Mouse (Mus musculus) hindbrain, embryonic 13.5 days (tissue): ENCODE measurements around the gene Cwc22. TPM values are rescaled to one million over a fixed set of nuclear protein-coding genes. Genes with fewer than 3 reads are reported as not detected.

Source experiments
- ATAC-seq: fragments of 200-750 bp; cut with Nextera tagmentation; 2 replicates; pipeline ENCODE4 v1.8.0; 2017; ENCODE audit warnings: moderate TSS enrichment; ENCODE audit not compliant: low FRiP score
- H3K27ac ChIP-seq: fragments of 300-500 bp; sonication (generic); 2 replicates; pipeline ENCODE4 v1.5.1; 2015; ENCODE audit warnings: inconsistent platforms, mild to moderate bottlenecking, moderate library complexity
- H3K27me3 ChIP-seq: fragments of 300-500 bp; sonication (generic); 2 replicates; pipeline ENCODE4 v1.6.1; 2015; ENCODE audit warnings: mild to moderate bottlenecking, inconsistent platforms
- H3K36me3 ChIP-seq: fragments of 300-500 bp; sonication (generic); 2 replicates; pipeline ENCODE4 v1.6.1; 2015; ENCODE audit warnings: mild to moderate bottlenecking, inconsistent platforms
- H3K4me1 ChIP-seq: fragments of 300-500 bp; sonication (generic); replicated peaks from 2 replicates; pipeline ENCODE4 v1.6.1; 2015; ENCODE audit warnings: inconsistent platforms
- H3K4me2 ChIP-seq: fragments of 300-500 bp; sonication (generic); 2 replicates; pipeline ENCODE4 v1.6.1; 2015; ENCODE audit warnings: inconsistent platforms, mild to moderate bottlenecking, moderate library complexity
- H3K4me3 ChIP-seq: fragments of 300-500 bp; sonication (generic); 2 replicates; pipeline ENCODE4 v1.5.1; 2015; ENCODE audit warnings: mild to moderate bottlenecking, inconsistent platforms
- H3K9ac ChIP-seq: fragments of 300-500 bp; sonication (generic); 2 replicates; pipeline ENCODE4 v1.6.1; 2015; ENCODE audit warnings: mild to moderate bottlenecking, inconsistent platforms
- H3K9me3 ChIP-seq: fragments of 300-500 bp; sonication (generic); 2 replicates; pipeline ENCODE4 v1.6.1; 2016; ENCODE audit warnings: inconsistent platforms
- WGBS: fragments of 180-500 bp; shearing (Covaris S2); methylation state at CpG from one replicate; pipeline ENCODE4 v1.1.7; 2015; 5-methylcytosine and 5-hydroxymethylcytosine counted together
- polyA plus RNA-seq: library from polyadenylated mRNA; unstranded; fragments of >200 nt; fragmentation: Nextera tagmentation; extraction: Ambion mirVana; gene quantifications from 2 replicates; pipeline ENCODE4 v1.2.1, GENCODE M21; 2015

Cwc22 gene
- polyA plus RNA-seq, 1 experiment from 2014 or later, result 23.5 TPM

DNA sequence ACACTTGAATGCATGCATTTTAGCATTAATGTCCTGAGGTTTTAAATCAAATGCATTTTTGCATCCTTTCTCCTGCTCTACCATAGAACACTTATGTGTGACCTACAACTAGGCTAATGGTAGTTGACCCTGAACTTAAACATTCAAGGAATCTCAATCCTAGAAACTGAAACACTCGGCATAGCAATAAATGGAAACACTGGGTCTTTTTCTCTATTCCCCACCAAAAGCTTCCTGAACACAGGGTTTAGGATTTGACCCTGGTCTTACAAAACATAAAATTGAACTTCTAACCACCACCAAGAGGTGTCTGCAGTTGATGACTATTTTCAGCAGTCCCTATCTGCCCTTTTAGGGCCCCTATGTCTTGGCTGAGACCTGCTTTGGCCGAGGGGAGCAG lies 57.3 kb downstream of the Cwc22 start:
- no peaks in the 10 kb centered on the region for H3K4me1 ChIP-seq
- H3K4me3 ChIP-seq, result no peak overlapping the region
- H3K27ac ChIP-seq, result no peak overlapping the region
- H3K27me3 ChIP-seq, result no peaks in the 10 kb centered on the region
- no peak for ATAC-seq
- H3K9me3 ChIP-seq, result no peaks in the 10 kb centered on the region
- WGBS, result 87% methylated on average over 2 of the region's 2 CpGs
- no peak overlapping the region for H3K4me2 ChIP-seq
- peaks cover 16% of the 10 kb centered on the region for H3K36me3 ChIP-seq
- H3K9ac ChIP-seq, result no peak overlapping the region

DNA sequence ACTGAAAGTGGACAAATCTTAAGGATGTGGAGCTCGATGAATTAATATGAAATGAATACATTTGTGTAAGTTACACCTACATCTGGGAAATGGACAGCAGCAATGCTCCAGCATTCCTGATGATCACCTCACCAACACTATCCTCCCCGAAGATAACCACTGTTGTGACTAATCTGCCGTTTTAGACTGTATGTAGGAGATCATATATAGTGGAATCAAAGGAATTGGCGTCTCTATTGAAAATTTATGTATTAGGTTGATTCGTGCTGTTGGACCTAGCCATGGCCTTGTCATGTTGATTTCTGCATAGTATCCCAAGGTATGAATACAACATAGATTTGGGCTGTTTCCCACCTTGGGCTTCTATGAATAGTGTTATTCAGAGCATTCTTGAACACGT lies 58.1 kb downstream of the Cwc22 start:
- WGBS, result 90% methylated on average over 6 of the region's 6 CpGs
- no peak for ATAC-seq
- no peaks in the 10 kb centered on the region for H3K9me3 ChIP-seq

DNA sequence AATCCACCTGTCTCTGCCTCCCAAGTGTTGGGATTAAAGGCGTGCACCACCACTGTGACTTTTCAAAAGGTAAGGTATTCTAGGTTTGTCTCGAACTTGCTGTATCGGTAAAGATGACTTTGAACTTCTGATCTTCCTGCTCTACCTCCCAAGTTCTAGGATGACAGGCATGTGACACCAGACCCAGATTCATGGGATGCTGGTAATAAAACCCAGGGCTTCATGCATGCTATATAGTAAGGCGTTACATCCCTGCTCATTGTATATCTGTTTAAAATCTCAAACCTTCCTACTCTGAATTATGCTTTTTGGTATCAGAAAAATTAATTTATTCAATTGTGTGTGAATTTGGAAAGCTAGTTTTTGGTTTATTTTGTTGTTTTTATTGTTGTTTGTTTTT lies 59.0 kb downstream of the Cwc22 start:
- H3K4me2 ChIP-seq, result no peak overlapping the region
- no peak overlapping the region for H3K27ac ChIP-seq
- H3K9me3 ChIP-seq, result no peaks in the 10 kb centered on the region
- no peaks in the 10 kb centered on the region for H3K4me1 ChIP-seq
- WGBS, result 94% methylated on average over 4 of the region's 4 CpGs
- ATAC-seq, result no peak
- peaks cover under 1% of the 10 kb centered on the region; the same call in 1 of the 2 replicates for H3K36me3 ChIP-seq
- no peak overlapping the region for H3K4me3 ChIP-seq
- H3K27me3 ChIP-seq, result no peaks in the 10 kb centered on the region
- H3K9ac ChIP-seq, result no peak overlapping the region

More for the DNA sequence above, 58.1 kb downstream of the Cwc22 start:
- Histone ChIP-seq H3K9ac (no peak overlapping the region), H3K36me3 (peaks cover 8% of the 10 kb centered on the region), H3K4me2 (no peak overlapping the region), H3K4me3 (no peak overlapping the region), H3K27me3 (no peaks in the 10 kb centered on the region), H3K27ac (no peak overlapping the region), H3K4me1 (no peaks in the 10 kb centered on the region)

DNA sequence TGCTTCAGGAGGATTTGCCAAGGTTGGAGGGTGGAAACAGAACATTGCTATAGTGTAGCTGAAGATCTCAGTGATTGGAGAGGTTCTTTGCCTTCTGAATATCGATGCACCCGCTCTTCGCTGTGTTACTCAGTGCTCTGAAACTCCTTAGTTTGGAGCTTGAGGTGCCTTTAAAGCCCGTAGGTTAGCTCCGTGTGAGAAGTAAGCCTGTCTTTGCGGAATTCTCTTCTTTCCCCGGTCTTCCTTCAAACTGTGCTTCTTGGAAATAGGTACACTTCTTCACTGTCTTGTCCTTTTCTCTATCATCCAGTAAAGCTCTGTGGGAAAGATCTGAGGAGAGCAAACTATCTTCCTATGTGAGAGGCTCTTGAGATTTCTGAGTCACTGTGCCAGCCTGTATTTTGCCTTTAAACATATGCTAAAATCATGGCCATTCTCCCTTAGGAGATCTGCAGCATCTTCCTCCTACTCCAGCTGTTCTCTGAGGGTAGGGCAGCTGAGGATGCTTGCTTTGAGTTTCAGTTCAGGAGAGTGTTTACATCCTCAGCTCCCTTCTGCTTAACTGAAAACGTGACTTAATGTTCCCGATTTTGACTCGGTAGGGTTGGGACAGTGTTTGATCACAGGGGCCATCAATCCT lies 60.6 kb downstream of the Cwc22 start:
- no peaks in the 10 kb centered on the region for H3K27me3 ChIP-seq
- H3K36me3 ChIP-seq, result no peaks in the 10 kb centered on the region
- no peak overlapping the region for H3K4me2 ChIP-seq
- no peaks in the 10 kb centered on the region for H3K4me1 ChIP-seq
- WGBS, result 88% methylated on average over 10 of the region's 10 CpGs
- no peak overlapping the region for H3K27ac ChIP-seq
- no peaks in the 10 kb centered on the region for H3K9me3 ChIP-seq
- H3K4me3 ChIP-seq, result no peak overlapping the region
- no peak for ATAC-seq
- no peak overlapping the region for H3K9ac ChIP-seq

DNA sequence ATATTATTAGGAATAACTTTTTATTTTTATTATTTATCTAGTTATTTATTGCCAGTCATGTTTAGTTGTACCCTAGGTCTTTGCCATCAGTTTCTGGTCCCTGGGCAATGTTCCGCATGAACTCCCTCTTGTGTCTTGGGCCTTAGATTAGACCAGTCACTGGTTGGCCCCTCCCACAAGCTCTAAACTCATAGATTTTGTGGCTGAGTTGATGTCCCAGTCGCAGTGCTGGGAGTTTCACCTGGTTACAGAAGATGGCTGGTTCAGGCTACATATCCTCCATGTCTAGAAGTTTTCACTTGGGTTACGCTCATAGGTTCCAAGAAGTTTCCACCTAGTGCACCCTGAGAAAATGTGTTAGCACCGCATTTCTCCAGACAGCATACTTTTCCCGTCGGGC lies 61.1 kb downstream of the Cwc22 start:
- Histone ChIP-seq H3K9ac (no peak overlapping the region), H3K9me3 (no peaks in the 10 kb centered on the region), H3K27me3 (no peaks in the 10 kb centered on the region), H3K27ac (no peak overlapping the region), H3K4me2 (no peak overlapping the region), H3K36me3 (no peaks in the 10 kb centered on the region), H3K4me3 (no peak overlapping the region), H3K4me1 (no peaks in the 10 kb centered on the region)
- WGBS, result 91% methylated on average over 6 of the region's 6 CpGs
- ATAC-seq, result no peak

DNA sequence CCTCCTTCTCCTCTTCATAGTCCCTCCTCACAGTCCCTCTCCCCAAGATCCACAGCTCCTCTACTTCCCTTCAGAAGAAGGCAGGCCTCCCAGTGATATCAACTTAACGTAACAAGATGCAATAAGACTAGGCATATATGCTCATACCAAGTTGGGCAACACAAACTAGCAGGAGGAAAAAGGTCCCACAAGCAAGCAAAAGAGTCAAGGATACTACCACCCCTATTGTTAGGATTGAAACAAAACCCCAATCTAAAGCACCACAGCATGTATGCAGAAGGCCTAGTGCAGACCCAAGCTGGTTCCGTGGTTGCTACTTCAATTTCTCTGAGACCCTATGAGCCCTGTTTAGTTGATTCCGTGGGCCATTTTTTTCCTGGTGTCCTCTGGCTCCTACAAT lies 61.7 kb downstream of the Cwc22 start:
- no peaks in the 10 kb centered on the region for H3K9me3 ChIP-seq
- WGBS, result 94% methylated on average over 3 of the region's 3 CpGs
- H3K4me3 ChIP-seq, result no peak overlapping the region
- no peaks in the 10 kb centered on the region for H3K4me1 ChIP-seq
- no peaks in the 10 kb centered on the region for H3K36me3 ChIP-seq
- no peak overlapping the region for H3K27ac ChIP-seq
- ATAC-seq, result no peak
- no peak overlapping the region for H3K4me2 ChIP-seq
- H3K9ac ChIP-seq, result no peak overlapping the region
- no peaks in the 10 kb centered on the region for H3K27me3 ChIP-seq

DNA sequence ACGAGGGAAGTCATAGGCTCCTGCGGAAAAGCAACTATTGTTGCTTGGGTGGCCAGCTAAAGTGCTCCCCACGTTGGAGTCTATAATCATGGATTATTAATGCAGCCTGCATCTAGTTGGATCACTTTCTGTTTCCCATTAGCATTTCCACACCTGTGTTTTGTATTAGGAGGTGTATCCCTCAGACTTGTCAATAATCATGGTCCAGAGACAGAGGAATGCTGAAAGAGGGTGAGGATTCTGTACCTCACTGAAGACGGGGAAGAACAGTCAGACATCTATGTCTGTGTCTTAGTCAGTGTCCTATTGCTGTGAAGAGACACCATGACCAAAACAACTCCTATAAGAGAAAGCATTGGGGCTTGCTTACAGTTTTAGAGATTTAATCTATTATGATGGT lies 63.2 kb downstream of the Cwc22 start:
- 91% methylated on average over 4 of the region's 4 CpGs for WGBS
- no peaks in the 10 kb centered on the region for H3K9me3 ChIP-seq
- no peaks in the 10 kb centered on the region for H3K4me1 ChIP-seq
- no peak overlapping the region for H3K9ac ChIP-seq
- no peak overlapping the region for H3K4me3 ChIP-seq
- H3K27me3 ChIP-seq, result no peaks in the 10 kb centered on the region
- no peak overlapping the region for H3K4me2 ChIP-seq
- H3K36me3 ChIP-seq, result no peaks in the 10 kb centered on the region
- ATAC-seq, result no peak
- H3K27ac ChIP-seq, result no peak overlapping the region

DNA sequence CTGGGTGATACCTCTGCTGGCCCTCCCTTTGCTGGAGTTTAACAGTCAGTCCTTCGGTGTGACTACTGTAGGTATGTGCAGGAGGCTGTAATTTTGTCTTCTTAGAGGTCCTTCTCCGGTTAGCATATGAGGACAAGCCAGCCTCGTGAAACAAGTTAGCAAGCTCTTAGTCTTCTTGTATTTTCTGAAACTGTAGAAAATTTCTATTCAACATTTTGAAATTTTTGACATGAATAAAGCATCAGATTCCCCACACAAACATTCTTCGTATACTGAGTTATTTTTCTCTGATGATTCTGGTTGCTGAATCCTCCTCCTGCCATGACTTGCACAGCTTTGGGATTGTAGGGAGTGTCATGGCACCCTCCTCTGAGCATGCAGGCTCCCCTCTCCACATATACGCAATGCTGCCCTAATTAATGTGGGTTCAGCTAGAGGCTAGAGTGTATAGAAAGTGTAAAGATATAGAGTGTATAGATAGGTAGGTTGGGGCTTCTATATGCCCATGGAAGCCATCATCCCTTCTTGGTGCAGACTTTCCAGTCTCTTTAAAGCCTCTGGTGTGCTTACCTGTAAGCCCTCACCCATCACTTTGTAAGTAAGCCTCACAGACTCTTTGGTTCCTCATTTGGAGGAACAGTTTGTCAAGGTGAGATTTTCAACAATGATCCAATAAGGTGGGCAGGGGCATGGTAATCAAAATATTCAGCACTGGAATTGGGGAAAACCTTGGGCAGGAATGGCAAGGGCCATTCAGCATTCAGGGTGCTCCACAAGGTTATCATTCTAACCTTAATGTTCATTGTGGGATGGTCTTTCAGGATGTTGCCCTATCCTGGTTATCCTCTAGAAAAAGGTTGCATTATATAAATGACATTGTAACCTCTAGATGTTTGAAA lies 64.6 kb downstream of the Cwc22 start:
- 91% methylated on average over 5 of the region's 5 CpGs for WGBS
- Histone ChIP-seq H3K9me3 (no peaks in the 10 kb centered on the region), H3K4me3 (no peak overlapping the region), H3K4me1 (no peaks in the 10 kb centered on the region), H3K27ac (no peak overlapping the region), H3K4me2 (no peak overlapping the region), H3K9ac (no peak overlapping the region), H3K27me3 (no peaks in the 10 kb centered on the region), H3K36me3 (no peaks in the 10 kb centered on the region)
- no peak for ATAC-seq

DNA sequence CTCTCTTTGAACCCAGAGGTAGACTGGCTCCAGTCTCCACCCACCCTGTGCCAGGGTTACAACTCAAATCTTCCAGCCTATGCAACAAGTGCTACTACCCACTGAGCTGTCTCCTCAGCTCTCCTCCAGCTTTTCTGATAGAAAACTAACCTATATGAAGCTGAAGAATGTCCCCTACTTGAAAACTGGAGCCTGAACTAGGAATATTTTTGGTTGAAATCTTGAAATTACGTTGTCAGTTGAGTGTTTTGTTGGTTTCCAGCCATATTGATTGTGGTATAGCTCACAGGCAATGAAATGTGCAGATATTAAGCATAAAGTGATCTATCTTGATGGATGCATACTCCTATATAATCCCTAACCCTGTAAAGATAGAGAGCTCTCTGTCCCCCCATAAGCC lies 65.8 kb downstream of the Cwc22 start:
- H3K4me1 ChIP-seq, result no peaks in the 10 kb centered on the region
- no peaks in the 10 kb centered on the region for H3K36me3 ChIP-seq
- no peak overlapping the region for H3K27ac ChIP-seq
- ATAC-seq, result no peak
- H3K9ac ChIP-seq, result no peak overlapping the region
- H3K4me3 ChIP-seq, result no peak overlapping the region
- no peak overlapping the region for H3K4me2 ChIP-seq
- WGBS, result 91% methylated on average over 1 of the region's 1 CpGs
- H3K27me3 ChIP-seq, result no peaks in the 10 kb centered on the region
- no peaks in the 10 kb centered on the region for H3K9me3 ChIP-seq

DNA sequence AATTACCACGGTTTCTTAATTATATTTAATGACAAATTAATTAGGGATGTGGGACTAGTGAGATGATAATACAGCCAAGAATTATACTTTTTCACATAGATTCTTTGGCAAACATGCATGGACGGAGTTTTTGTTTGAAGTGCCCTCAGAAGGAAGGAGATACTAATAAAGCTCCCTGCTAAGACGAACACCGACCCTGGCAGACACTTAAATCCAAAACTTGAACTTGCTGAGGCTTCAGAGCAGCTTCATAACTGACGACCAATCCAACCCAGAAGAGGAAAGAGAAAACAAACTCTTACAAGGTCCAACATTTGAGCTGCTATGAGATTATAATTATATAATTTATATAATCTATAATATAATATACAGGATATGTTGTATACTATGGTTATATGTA lies 66.4 kb downstream of the Cwc22 start:
- Histone ChIP-seq H3K27ac (no peak overlapping the region), H3K4me3 (no peak overlapping the region), H3K36me3 (no peaks in the 10 kb centered on the region), H3K4me1 (no peaks in the 10 kb centered on the region), H3K9me3 (no peaks in the 10 kb centered on the region), H3K9ac (no peak overlapping the region), H3K4me2 (no peak overlapping the region), H3K27me3 (no peaks in the 10 kb centered on the region)
- ATAC-seq, result no peak
- 77% methylated on average over 5 of the region's 5 CpGs for WGBS

DNA sequence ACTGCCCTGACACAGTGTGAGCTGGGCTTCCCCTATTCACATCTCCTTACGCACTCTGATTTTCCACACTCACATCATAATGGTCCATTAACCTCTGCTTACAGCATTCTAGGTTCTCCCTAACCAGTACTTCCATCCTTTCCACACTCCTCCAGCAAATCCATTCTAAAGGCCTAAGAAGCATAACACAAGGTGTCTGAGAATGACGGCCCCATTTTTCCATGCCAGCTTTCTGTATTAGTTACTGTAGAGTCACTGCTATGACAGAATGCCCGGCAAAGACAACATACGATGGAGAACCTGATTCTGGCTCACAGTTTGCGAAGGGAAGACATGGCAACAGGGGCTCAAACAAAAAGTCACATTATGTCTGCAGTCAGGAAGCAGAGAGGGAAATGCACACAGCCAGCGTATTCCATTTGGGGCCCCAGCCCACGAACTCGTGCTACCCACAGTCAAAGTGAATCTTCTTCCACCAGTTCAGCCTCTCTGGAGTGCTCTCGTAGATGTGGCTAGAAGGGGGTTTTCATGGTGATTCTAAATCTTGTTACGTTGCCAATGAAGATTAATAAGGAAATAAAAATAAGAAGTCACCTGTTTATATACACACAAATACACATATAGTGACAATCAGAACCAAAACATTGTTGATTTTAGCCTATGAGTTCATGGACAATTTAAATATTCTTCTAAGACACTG lies 68.9 kb downstream of the Cwc22 start:
- Histone ChIP-seq H3K4me2 (no peak overlapping the region), H3K27me3 (no peaks in the 10 kb centered on the region), H3K9me3 (no peaks in the 10 kb centered on the region), H3K36me3 (no peaks in the 10 kb centered on the region), H3K9ac (no peak overlapping the region), H3K4me3 (no peak overlapping the region), H3K4me1 (no peaks in the 10 kb centered on the region), H3K27ac (no peak overlapping the region)
- no peak for ATAC-seq
- WGBS, result 83% methylated on average over 10 of the region's 10 CpGs

DNA sequence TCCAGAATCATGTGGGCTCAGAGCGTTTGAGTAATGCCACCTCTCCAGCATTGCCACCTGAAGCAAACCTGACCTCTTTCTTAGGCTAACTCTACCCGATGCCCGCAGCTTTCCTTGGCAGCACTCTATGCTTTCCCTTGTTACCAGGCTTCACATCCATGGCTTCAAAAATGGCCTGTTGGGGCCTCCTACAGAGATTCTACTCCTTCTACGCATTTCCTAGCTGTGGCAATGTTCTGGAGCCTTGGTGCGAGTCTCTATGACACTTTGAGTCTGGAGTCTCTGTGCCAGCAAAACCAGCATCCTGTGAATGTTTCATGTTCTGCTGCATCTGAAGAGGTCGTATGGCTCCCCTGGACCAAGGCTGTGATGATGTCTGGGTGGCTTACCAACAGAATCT lies 69.8 kb downstream of the Cwc22 start:
- H3K4me1 ChIP-seq, result no peaks in the 10 kb centered on the region
- no peaks in the 10 kb centered on the region for H3K36me3 ChIP-seq
- H3K9ac ChIP-seq, result no peak overlapping the region
- no peaks in the 10 kb centered on the region for H3K27me3 ChIP-seq
- H3K9me3 ChIP-seq, result no peaks in the 10 kb centered on the region
- no peak overlapping the region for H3K27ac ChIP-seq
- H3K4me2 ChIP-seq, result no peak overlapping the region
- 94% methylated on average over 6 of the region's 6 CpGs for WGBS
- no peak for ATAC-seq
- no peak overlapping the region for H3K4me3 ChIP-seq
